Mouse (Mus musculus) CH12F3 (cell line): Measurements from ENCODE around the gene Prkcb.

Experiments used
- in situ Hi-C: fragments of 300-500 bp; cut with MboI; formaldehyde crosslinking; loops from 2 replicates; pipeline ENCODE4 v1.14.3; 2020; ENCODE audit warnings: low sequenced_read_pairs

The Prkcb gene

DNA sequence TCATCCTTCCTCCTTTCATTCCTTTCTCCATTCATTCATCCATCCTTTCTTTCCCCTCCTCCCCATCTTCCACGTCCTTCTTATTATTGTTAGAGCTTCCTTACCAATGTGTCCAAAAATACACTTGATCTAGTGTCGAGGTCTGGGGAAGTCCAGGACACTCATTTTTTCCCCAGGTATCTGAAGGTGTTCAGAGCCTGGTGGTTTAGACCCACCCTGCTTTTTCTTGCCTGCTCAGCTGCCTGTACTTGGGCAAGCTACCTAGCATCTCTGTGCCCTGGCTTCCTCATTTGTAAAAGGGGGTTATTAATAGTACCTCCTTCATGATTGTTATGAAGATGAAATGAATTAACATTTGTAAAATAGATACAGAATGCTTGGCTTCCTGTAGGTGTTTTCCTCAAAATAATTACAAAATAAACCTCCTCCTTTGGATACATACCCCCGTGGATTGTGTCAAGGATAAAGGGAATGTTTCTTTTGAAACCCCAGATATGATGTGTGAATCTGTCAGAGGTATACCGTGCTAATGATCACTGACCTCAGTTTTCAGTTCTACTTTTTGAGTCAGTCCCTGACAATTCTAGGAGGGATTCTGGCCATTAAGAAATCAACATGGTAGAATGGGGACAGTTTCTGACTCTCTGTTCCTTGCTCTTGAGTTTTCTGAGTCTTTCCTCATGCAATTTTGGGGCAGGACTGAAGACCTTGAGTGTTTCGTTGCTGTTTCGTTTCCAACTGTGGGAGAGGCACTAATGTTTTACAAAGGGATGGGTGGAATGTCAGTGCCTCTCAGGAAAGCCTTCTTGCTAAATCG, 106.8 kb downstream of the Prkcb start:
- in situ Hi-C loops, result no loop called here

DNA sequence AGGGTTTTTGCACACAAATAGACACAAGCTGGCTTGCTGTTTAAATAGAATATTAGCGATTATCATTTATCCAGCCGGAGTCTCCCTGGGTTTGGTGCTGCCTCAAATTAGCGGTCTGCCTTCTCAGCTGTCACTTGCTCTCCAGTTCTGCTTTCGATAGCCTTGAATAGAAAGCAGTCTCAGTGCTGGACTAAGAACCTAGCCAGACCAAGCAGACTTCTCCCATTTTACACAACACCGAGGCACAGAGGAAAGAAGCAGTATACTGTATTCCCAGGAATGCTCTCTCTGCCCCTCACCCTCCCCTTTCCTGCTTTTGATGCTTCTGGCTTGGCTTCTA, 107.4 kb downstream of the Prkcb start:
- in situ Hi-C loops, result no loop called here

DNA sequence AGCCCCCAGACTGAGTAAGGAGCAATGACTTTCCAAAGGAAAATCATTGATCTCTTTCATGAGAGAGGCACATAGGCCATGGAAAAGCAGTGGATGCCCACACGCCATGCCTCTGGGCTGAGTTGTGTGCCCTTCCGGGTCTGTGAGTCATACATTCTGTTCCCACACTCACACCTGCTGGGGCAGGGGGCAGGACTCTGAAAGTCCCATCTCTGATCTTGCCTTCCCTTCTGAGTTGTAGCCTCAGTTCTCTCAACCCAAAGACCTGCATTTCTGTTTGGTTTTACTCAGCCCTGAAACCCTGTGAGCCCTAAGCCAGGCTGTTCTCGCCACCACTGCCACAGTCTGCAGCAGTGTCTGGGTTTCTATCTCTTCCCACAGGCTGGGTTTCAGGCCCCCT, 109.1 kb downstream of the Prkcb start:
- in situ Hi-C loops, result no loop called here

DNA sequence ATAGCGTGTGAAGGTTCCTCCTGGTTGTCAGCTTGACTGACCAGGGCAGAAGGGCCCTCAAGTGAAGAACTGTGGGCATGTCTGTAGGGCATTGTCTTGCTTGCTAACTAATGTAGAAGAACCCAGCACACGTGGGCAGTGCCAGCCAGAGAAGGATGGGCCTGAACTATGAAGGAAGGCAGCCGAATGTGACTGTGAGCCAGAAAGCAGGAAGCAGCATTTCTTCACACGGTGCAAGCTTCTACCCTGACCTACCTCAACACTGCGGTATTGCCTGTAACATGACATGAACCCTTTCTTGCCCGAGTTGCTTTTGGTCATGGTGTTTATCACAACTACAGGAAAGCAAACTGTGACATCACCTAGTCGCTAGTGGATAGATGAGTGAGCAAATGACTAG, 113.5 kb downstream of the Prkcb start:
- in situ Hi-C loops, result no loop called here

DNA sequence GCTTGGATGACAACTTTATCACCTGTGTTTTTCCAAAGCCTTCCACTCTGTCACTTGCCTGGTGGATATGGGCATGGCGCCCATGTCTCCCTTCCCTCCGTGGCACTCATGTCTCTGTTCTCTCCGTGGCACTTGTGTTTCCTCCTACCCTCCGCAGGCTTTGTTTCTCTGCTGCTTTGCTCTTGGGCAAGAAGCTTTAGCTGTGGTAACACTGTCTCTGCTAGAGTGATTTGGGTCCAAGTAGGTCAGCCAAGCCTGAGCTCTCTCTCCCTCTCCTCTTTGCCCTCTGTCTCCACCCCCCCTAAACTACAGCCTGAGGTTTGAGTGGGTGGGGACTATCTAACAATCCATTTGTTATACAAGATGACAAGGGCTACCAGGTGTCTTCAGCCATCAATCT, 114.8 kb downstream of the Prkcb start:
- in situ Hi-C loops, result no loop called here

DNA sequence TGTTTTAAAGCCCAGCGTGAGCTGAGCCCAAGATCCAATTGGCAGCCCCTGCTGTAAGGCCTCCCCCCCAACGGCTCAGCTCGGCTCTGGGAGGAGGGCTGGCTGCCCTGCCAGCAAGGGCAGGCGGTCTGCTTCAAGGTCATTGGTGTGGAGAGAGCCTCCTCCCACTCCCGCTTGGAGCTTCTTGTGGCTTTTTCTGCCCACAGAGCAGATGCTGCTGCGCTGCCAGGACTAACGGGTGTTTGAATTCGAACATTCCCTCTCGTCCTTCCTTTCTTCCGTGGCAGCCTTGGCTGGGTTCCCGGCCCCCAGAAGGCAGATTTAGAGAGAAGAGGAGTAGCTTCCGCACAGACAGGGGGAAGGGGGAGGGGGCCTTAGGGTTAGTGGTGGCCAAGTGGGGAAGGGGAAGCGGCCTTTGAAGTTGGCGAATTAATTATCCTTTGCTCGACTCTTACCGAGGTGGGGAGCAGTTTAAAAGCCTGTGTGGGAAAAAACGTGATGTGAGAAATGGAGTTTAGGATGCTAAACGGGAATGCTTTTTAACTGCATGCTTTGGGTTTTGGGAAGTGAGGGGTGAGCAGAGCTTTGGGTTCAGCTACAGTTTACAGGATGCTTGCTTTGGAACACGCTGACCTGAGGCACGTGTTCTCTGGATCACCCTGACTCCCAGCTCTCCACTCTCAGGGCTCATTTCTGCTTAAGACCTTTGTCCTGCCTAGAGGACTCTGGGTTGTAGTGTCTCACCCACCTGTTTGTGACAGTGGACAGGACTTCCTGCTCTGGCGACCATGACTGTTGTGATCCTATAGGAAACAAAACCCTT, 116.2 kb downstream of the Prkcb start:
- in situ Hi-C loops, result no loop called here

DNA sequence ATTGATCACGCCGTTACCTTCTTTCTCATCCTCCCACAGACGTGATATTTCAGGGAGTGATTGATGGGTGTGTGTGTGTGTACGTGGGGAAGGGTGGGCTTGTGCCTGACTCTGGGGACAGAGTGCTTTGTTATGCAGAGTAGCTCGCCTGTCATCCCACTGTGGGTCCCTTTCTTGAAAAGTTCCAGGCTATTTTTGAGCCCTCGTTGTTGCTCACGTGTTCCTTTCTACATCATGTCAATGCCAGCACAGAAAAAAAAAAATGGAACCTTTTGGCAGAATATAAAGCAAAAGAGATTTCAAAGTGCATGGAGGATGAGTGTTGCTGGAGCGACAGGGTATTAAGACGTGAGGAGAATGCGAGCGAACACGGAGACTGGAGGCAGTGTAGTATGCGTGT, 118.1 kb downstream of the Prkcb start:
- in situ Hi-C loops, result no loop called here

DNA sequence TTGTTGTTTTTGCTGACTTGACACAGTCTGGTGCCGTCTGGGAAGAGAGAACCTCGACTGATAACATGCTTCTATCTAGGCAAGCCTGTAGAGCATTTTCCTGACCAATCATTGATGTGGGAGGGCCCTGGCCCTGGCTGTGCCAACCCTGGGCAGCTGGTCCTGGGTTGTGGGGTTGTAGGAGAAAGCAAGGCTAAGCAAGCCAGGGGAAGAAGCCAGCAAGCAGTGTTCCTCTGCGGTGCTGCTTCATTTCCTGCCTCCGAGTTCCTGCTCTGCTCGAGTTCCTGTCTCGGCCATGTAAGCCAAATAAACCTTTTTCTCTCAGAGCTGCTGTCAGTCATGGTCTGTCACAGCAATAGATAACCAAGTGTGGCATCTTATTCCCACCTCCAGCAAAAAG, 121.4 kb downstream of the Prkcb start:
- in situ Hi-C loops, result no loop called here

DNA sequence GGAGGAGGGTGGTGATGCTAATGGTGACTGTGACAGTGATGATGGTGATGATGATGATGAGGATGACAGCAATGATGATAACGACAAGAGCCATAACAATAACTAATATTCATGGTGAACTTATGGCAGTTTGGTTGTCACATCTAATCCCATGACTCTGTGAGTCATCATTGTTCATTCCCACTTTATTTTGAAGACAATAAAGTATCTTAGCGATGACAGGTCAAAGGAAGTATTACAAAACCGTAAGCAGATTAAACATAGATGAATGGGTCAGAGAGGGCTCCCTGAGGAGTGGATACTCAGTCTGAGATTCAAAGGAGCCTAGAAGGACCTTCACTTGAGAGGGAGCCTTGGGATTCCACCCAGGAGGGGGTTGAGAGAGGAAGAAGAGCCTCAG, 122.3 kb downstream of the Prkcb start:
- in situ Hi-C loops, result no loop called here

DNA sequence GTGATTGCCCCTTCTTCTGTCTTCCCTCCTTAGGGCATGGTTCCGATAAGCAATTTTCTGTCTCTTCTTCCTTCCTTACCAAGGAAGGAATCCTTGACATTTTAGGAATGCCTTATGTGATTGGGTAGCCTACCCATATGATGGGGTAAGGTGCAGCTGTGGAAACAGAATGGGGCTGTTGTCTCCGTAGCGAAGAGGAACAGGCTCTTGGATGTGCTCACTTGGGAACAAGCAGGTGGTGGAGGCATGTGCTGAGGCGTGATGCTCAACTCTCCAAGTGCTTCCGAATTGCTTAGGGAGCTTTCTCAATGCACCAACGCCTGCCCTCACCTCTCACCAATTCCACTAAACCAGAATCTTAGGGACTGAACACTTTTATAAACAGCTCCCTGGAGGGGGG, 124.7 kb downstream of the Prkcb start:
- in situ Hi-C loops, result no loop called here

DNA sequence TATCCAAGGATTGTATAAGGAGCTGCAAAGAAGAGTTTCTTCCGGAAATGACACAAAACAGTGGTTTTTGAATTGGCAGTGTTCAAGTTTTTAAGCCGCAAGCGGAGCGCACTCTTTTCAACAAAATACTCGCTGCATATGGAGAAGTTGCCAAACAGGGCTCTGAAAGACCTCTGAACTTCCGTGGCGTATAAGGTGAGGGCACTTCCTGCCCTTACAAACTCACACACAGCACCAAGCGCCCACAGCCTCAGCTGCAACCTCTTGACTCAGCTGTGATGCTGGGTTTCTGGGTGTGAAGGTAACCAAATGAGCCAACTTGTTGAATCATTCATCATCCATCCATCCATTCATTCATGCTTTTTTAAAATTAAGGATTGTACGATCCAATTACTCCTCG, 125.6 kb downstream of the Prkcb start:
- in situ Hi-C loops, result no loop called here

DNA sequence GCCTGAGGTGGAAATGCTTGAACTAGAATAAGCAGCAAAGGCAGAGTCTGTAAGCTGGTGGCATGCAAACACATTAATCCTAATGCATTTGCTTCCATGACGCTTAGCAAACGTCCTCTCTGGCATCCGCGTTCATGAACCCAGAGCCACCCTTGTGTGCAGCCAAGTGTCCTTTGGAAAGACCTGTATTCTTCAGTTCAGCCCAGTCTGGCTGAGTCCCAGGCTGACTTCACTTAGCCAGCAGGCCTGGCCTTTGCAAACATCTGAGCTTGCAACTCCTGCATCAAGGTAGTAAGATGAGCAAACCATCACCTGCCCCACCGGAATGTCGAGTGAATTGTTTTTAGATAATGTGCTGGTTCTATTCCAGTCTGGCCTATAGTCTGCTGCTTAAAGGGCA, 126.1 kb downstream of the Prkcb start:
- in situ Hi-C loops, result no loop called here

DNA sequence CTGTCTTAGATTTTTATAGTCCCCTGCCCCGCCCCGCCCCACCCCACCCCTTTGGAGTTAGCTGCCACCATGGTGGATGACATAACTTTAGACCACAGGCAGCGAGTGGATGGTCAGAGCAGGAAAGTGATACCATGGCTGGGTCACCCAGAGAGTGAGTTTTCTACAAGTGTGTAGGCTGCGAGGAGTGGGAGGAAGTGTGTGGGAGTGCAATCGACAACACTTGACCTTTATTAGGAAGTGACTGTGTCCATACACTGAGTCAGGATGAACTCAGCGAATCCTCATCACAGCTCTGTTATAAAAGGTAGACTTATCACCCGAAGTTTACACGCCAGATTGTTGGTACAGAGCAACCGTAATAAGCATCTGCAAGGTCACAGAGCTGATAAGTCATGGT, 126.8 kb downstream of the Prkcb start:
- in situ Hi-C loops, result no loop called here

DNA sequence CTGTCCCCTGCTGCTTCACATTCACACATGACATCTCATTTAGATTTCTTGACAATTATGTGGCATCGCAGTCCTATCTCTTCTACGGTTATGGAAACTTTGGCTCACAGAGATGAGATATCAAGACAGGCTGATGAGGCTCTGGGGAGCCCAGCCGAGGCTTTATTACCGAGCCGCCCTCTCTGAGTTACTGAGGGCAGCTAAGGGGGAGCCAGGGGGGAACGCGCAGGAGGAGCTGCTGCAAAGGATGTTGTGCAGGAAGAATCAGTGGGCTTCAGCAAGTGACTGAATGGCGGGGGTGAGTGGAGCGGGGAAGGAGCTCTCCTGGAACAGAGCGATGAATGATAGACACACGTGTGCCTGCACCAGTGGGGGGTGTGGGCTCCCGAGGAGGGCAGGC, 127.4 kb downstream of the Prkcb start:
- in situ Hi-C loops, result no loop called here

DNA sequence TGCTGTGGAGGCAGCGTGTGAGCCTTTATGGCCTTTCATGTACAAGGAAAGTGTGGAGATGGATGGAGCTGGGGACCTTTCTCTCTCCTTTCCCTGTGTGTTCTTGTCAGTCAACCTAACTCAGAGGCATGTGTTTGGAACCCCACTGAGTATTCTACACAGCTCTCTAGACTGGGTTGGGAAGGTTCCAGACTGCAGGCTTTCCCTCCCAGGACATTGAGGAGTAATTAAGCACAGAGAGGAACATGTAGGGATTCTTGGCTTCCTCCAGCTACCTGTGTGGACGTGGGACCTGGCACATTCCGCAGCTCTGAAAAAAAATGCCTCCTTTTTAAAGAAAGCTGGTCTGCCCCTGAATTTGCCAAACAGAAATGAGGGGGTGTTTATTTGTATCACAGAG, 130.0 kb downstream of the Prkcb start:
- in situ Hi-C loops, result no loop called here

DNA sequence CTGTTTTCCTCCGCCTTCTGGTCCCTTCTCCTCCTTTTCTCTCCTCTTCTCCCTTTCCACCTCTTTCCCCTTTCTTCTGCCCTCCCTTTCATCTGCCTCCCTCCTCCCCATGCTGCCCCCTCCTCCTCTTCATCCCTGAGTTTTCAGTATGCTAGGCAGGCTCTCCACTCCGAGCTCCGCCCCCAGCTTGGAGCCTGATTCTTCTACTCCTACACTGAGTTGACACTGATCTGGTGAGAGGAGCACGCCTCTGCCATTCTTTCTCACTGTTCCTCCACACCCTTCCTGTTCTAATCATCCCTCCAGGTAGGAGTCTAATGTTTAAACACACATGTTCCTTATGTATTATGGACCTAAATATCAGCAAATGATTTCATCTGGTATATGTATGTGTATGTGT, 135.3 kb downstream of the Prkcb start:
- in situ Hi-C loops, result no loop called here

DNA sequence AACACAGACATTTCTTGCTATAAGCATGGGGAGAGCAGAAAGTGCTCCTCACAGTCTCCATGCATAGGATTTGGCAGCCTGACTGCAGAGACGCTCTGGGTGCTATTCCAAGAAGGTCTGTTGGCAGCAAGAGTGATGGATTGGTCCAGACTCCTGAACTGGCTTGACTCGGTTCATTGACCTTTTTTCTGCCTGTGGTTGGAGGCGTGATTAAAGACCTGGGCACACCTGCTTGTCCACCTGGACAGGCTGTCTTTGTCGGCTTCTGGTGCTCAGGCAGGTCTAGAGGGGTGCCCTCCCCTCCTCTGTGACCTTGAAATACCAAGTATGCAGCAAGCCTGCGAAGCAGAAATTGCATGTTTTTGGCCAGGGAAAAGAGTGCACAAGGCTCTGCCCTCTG, 140.6 kb downstream of the Prkcb start:
- in situ Hi-C loops, result no loop called here

DNA sequence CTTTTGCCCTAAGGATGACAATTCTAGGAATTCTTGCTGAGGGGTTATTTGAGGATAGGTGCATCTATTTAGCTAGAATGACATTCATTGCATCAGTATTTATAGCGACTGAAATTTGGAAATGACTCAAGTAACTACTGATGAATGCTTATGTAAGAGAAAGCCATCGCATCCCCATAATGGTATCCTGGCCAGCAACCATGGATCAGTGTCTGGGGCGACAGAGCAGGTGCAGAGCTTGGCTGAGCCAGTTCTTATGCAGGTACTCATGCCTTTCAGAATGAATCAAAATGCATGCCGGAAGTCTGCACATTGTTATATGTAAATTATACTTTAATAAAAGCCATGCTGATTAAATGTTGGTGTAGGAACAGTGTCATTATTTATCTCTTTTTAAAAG, 143.8 kb downstream of the Prkcb start:
- in situ Hi-C loops, result no loop called here

DNA sequence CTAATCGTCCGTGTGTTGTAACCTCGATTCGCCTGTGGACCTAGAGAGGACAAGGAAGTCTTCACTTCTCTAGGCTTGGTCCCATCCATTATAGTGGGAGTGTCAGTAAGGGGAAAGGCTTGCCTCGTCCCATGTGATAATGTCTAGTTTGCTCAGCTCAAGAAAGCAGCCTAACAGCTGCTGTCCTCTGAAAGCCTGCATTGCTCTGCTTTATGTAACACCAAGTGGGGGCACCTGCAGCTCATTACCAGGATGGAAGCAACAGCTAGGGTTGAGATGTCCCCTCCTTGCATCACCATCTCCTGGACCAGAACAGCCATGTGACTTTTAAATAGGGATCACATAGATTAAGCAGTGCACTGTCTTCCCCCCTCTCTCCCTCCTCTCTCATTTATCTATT, 144.8 kb downstream of the Prkcb start:
- in situ Hi-C loops, result no loop called here

DNA sequence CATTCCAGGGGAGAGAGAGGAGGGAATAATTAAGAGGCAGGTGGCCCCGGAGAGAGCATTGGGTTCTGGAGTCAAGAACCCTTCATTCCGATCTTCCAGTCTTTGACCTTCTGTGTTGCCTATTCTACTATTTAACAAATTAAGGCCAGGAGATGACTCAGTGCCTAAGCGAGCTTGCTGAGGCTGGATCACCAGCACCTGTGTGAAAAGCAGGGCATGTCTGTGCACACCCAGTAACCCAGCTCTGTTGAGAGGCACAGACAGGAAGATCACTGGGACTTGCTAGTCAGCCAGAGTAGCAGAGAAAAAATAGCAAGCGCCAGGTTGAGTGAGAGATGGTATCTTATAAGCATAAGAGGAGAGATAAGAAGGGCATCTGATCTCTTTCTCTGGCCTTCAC, 146.4 kb downstream of the Prkcb start:
- in situ Hi-C loops, result no loop called here

DNA sequence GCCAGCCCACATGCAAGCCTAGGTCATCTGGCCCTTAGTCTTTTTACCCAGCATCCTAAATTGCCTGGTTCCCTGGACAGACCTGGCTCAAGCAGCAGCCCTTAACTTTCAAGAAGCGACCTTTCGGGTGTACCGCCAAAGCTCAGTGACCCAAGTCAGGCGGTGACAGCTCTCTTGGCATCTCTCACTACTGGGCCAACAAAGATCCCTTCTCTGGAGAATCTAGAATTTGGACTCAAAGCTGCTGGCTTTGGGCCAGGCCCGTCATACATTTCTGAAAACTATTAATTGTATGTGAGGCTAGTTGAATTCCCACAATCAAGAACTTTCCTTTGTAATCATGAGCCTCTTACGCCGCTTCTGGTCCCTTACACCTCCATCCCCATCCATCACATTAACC, 147.0 kb downstream of the Prkcb start:
- in situ Hi-C loops, result no loop called here

DNA sequence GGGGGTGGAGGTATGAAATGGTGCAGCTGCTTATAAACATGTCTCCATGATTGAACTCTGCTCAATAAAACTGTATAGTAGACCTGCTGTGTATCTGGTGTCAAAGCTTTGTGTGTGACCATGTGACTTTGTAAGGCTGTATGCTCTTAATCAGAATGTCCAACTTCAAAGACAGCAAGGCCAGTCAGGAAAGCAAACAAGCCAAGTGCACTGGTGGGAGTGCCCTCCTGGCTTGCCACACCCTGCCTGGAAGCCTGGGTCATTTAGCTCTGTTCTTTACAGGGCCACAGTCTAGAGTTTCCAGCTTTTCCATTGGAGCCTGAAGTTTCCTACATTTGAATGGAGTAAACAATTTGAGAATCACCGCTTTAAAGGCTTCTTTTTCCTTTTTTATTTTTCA, 148.8 kb downstream of the Prkcb start:
- in situ Hi-C loops, result no loop called here

DNA sequence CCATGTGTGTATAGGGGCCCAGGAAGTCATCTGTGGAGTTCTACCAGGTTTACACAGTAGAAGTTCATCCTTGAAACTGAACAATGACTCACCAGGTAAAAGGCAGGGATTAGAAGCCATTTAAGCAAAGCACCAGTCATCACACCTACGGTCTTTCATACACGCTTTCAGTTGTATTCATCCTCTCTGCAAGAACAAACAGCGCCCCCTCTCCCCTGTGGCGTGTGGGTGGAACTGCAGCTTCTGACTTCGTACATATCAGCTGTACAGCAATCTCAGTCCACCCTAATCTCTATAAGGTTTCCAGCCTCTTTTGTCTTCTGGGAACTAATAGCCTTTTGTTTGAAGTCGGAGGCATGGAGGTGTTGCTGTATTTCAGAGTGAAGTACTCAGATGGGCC, 156.5 kb downstream of the Prkcb start:
- in situ Hi-C loops, result no loop called here
